Mouse (Mus musculus) cortical plate, adult 2 months (tissue): ENCODE results near the gene Dock7. TPM values are rescaled to one million over a fixed set of nuclear protein-coding genes. Genes with fewer than 3 reads are reported as not detected.

ENCODE experiments used
- H3K27ac ChIP-seq: fragments of 200-500 bp; 2 replicates; pipeline ENCODE4 v1.5.1; 2012; ENCODE audit warnings: low read length, control low read depth, inconsistent platforms; ENCODE audit not compliant: insufficient read depth
- H3K4me1 ChIP-seq: fragments of 200-500 bp; 2 replicates; pipeline ENCODE4 v1.6.1; 2011; ENCODE audit warnings: low read length; ENCODE audit not compliant: control insufficient read depth, insufficient read depth
- H3K4me3 ChIP-seq: fragments of 200-500 bp; 2 replicates; pipeline ENCODE4 v1.5.1; 2011; ENCODE audit warnings: mild to moderate bottlenecking, low read length, control low read depth; ENCODE audit not compliant: insufficient read depth
- CTCF ChIP-seq: fragments of 200-500 bp; IDR thresholded peaks from 2 replicates; pipeline ENCODE4 v1.5.1; 2011; ENCODE audit warnings: mild to moderate bottlenecking, control low read depth, low read length; ENCODE audit not compliant: insufficient read depth; ENCODE audit errors: extremely low read depth
- POLR2A ChIP-seq: fragments of 200-500 bp; IDR thresholded peaks from 2 replicates; pipeline ENCODE4 v1.6.1; 2011; ENCODE audit warnings: mild to moderate bottlenecking, low read length, control low read depth; ENCODE audit not compliant: insufficient read depth; ENCODE audit errors: extremely low read depth
- polyA plus RNA-seq: library from polyadenylated mRNA; depleted of rRNA; stranded (reverse); fragments of >200 nt; gene quantifications from 2 replicates; pipeline ENCODE4 v1.2.3, GENCODE M21; 2012

The Dock7 gene
- polyA plus RNA-seq, 1 experiment = 55.2 TPM

DNA sequence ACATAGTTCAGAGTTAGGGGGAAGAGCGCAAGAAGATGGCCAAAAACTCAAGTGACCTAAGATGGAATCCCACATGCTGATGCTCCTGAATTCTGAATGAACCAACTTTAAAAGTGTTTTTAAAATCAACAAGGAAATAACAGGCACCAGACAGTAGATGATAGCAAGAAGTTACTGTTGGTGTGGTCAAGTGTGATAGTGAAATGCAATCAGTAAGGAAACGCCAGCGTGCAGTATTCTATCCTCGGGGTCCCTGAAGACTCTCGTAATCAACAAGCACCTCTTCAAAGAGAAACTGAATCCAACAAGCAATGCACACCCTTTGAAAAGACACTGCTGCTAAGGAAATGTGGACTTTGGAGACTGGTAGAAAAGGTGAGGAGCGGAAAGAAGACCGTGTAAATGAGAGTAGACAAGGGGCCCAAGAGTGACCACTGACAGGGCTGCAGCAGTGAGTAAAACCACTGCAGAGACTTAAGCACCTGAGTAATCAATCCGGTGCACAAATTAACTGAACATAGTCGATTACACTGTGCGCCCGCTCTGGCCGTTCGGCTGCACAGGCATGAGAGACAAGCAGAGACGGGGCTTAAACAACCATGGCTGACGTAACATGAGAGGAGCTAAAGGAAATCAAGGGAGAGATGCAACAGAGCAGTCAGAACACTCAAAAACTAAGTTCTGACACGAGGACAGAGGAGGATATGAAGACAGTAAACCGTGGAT, 32.8 kb downstream of the Dock7 start:
- TF ChIP-seq CTCF = no peak
- no peak for TF ChIP-seq POLR2A
- Histone ChIP-seq H3K27ac (no peak overlapping the region), H3K4me3 (no peak overlapping the region), H3K4me1 (peaks cover 5% of the 10 kb centered on the region; the same call in 1 of the 2 replicates)

DNA sequence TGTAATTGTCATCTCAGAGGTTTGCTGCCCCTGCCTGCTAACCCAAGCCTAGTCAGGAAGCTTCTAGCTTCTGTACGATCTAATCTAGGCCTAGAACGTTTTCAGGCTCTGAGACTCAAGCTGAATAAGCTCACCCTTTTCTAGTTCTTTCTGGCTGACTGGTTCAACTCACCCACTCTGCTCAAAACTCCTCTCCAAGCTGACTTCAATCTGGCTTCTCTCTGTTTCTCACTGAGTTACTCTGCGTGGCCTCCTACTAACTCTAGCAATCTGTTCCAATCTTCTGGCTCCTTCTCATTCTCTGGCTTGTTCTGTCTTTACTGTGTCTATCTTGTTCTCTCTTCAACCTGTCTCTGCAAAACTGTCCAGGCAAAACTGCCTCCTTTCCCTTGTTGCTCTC, 36.9 kb downstream of the Dock7 start:
- H3K4me3 ChIP-seq = no peak overlapping the region
- TF ChIP-seq CTCF (no peak), POLR2A (no peak)
- peaks cover 3% of the 10 kb centered on the region; the same call in 1 of the 2 replicates for H3K4me1 ChIP-seq
- no peak overlapping the region for H3K27ac ChIP-seq

DNA sequence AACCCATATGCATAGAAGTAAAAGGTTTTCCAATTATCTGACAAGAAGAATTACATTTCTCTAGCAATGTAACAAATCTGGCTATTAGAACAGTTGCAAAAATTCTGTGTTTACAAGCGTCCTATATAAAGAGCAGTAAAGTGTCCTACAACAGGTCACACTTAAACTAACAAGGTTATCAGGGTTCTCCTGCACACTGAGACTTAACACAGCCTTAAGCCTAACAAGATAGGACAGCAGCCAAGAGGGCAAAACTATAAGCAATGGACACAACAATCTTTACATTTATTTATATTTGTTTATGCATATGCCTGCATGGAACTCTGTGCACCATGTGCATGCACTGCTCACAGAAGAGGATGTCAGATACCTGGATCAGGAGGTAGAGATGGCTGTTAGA, 39.5 kb downstream of the Dock7 start:
- H3K4me3 ChIP-seq = no peak overlapping the region
- H3K27ac ChIP-seq = no peak overlapping the region
- TF ChIP-seq POLR2A (no peak), CTCF (no peak)
- H3K4me1 ChIP-seq = peaks cover 3% of the 10 kb centered on the region; the same call in 1 of the 2 replicates

DNA sequence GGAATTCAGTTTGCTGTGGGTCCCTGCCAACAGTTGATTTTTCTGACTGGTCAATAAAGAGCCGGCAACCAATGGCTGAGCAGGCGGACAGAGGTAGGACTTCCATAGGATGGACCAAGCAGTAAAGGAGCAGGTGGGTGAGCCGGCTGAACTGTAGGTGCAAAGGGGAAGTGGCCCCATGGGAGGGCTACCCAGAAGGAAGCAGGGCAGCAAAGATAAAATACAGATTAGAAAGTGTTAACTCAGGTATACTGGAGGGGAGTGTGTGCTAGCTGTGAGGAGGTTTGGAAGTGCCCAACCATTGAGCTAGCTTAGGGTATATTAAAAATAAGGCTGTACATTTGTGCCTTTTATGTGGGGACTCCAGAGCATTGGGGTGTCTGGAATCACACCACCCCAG, 42.7 kb downstream of the Dock7 start:
- H3K4me1 ChIP-seq = no peaks in the 10 kb centered on the region
- TF ChIP-seq CTCF (no peak), POLR2A (no peak)
- H3K27ac ChIP-seq = no peak overlapping the region
- H3K4me3 ChIP-seq = no peak overlapping the region

DNA sequence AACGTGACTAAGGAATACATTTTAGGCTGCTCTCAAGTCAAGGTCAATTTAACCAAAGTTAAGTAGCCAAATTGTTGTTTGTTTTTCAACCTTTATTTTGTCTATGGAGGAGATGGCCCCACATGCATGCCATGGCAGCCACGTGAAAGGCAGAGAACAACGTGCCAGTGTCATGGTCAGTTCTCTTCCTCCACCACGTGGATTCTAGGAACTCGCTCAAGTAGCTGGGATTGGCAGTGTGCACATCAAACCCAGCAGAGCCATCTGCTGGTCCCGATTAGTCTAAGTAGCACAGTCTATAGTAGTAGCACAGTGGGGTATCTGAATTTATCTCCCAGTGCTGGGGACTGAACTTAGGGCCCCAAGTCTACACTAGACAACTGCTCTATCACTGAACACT, 51.9 kb downstream of the Dock7 start:
- no peak for TF ChIP-seq CTCF
- no peak for TF ChIP-seq POLR2A
- Histone ChIP-seq H3K4me1 (no peaks in the 10 kb centered on the region; the same call in 1 of the 2 replicates), H3K4me3 (no peak overlapping the region), H3K27ac (no peak overlapping the region)

DNA sequence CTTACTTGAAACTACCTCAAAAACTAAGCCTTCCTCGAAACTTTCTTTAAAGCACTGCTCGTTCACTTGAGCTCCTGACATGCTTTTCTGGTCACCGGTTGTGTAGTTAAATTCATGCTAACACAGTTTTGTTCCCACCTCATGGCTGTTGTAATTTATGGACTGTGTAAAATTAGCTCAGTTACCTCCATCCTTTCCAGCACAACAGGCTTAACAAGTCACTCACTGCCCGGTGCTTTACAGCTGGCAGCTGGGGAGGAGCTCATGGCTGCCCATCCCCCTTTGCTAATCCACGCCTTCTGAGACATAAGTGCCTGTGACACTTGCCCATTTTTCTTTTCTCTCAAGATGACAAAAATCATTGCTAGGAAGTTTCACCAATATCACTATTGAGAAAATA, 56.2 kb downstream of the Dock7 start:
- Histone ChIP-seq H3K27ac (no peak overlapping the region), H3K4me1 (no peaks in the 10 kb centered on the region; the same call in 1 of the 2 replicates), H3K4me3 (no peak overlapping the region)
- TF ChIP-seq POLR2A (no peak), CTCF (no peak)

DNA sequence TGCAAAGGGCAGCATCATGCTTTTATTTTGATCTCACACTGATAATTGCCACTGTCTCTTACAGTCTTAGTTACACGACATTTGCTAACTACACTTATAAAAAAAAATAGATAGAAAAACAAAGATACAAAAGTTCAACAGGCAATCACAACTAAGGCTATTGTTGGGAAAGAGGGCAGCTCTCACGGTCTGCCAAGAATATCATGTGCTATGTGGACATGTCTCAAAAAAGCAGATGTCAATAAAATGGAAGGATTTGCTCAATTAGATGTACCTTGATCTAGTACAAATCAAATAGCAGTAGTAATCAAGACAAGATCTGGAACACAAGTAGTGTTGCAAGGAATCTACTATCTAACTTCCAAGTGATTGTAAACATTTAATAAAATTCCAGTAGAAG, 72.1 kb downstream of the Dock7 start:
- Histone ChIP-seq H3K27ac (no peak overlapping the region), H3K4me3 (no peak overlapping the region), H3K4me1 (no peaks in the 10 kb centered on the region)
- no peak for TF ChIP-seq CTCF

DNA sequence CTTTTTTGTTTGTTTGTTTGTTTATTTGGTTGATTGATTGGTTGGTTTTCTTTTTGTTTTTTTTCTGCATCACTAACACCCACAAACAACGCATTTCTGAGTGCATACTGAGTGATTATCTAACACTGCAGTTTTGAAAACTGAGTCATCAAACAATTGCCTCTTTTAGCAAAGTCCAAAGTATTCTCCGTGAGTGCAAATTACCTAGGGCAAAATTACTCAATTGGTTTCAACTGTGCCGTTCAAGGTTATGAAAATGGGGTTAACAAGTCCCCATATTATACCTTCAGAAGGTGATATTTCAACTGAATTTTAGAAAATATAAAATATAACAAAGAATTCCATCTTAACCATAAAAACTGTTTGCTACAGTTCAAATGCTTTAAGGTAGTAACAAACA, 74.2 kb downstream of the Dock7 start:
- TF ChIP-seq POLR2A (no peak), CTCF (no peak)
- H3K4me3 ChIP-seq = no peak overlapping the region
- H3K27ac ChIP-seq = no peak overlapping the region
- no peaks in the 10 kb centered on the region for H3K4me1 ChIP-seq

DNA sequence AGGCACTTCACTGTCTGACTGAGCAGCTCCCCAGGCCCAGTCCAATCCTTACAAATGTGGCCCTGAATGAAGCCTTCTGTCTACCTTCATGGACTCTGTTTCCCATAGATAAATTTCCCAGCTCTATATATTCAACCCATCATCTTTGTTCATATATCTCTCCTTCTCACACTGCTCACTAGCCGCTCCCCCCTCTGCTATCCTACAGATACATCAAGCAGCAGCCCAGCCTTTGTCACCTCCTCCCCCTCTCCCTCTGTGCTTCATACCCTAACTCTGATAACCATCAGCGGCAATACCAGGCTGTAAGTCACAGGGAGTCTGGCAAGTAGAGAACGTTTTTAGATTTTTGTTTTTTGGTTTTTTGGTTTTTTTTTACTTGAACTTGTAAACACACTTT, 75.9 kb downstream of the Dock7 start:
- no peak overlapping the region for H3K27ac ChIP-seq
- H3K4me1 ChIP-seq = no peaks in the 10 kb centered on the region
- TF ChIP-seq POLR2A (no peak), CTCF (no peak)
- no peak overlapping the region for H3K4me3 ChIP-seq

DNA sequence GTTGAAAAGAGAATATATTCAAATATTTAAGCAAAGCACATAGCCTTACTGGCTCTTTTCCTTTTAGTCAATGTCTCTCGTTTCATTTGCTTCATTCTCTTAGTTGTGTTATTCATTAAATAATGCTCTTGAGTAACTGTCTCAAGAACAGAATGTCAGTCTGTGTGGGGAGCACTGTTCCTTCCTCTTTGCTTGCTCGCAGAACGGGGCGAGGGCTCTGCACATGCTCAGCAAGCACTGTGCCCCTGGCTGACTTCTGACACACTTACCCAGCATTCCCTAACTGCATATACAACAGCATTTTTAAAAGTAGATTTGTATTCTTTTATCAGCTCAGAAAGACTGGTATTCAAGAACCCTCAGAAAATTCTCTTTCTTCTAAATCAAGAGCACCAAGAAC, 87.8 kb downstream of the Dock7 start:
- no peak for TF ChIP-seq POLR2A
- no peak for TF ChIP-seq CTCF
- Histone ChIP-seq H3K27ac (no peak overlapping the region), H3K4me3 (no peak overlapping the region), H3K4me1 (no peaks in the 10 kb centered on the region; the same call in none of the 2 replicates)

DNA sequence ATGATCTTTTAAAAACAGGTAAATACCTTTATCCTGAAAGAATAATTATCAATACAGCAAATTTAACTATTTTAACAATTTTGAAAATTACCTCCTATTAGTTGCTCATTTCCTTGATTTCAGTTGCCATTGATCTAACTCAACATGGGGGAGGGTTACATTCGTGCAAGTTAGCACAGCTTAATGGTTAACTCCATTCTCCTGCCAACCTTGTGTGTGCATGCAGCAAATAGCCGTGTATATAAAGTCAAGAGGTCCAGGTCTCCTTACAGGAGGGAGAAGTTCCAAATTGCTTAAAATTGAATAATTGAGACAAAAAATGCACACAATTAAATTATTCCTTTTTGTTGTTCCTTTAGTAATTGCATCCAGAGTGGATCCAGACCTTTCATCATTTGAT, 90.0 kb downstream of the Dock7 start, which contains the start of gene Angptl3:
Angptl3 (plus strand) TSS at position 269 of the 400 bp plus-strand sequence.
- Histone ChIP-seq H3K4me3 (no peak within 1 kb of the TSS), H3K4me1 (no peaks in the 10 kb centered on the region; the same call in none of the 2 replicates), H3K27ac (no peak within 1 kb of the TSS)
- TF ChIP-seq POLR2A (no peak), CTCF (no peak)
